Mouse (Mus musculus): ENCODE measurements around the gene Serpina5. TPM values are rescaled to one million over a fixed set of nuclear protein-coding genes. Genes with fewer than 3 reads are reported as not detected.
"Not testable (repeated sequence)": the region's sequence is repeated elsewhere in the genome, so short reads cannot be mapped to it uniquely, and the experiment has no call there.

Gene Serpina5
- not detected for total RNA-seq (2021)
- long read RNA-seq, experiment 1: 0 reads
- long read RNA-seq, experiment 2: 0 reads

- no peak for DNase-seq
- intact Hi-C loops (cut with DNase I; ENCODE audit: low total_unique reads): no loop called here
These were observed at the start of gene Serpina5 for GRCm38 (mm10) chr12:104100768-104101167. Gene Serpina5, plus strand, starts transcription at chr12:104101113.

- DNase-seq: no peak
- intact Hi-C loops (cut with DNase I; ENCODE audit: low total_unique reads): no loop called here
These were observed 46.9 kb upstream of the Serpina5 start for GRCm38 (mm10) chr12:104053995-104054394.

- no peak for DNase-seq
- intact Hi-C loops (cut with DNase I; ENCODE audit: low total_unique reads): no loop called here
These were observed 45.2 kb upstream of the Serpina5 start for GRCm38 (mm10) chr12:104055755-104056154.

- intact Hi-C loops (cut with DNase I; ENCODE audit: low total_unique reads): no loop called here
- DNase-seq: no peak
These were observed 43.9 kb upstream of the Serpina5 start for GRCm38 (mm10) chr12:104057050-104057449.

- no peak for DNase-seq
- intact Hi-C loops (cut with DNase I; ENCODE audit: low total_unique reads): no loop called here
These were observed 43.4 kb upstream of the Serpina5 start for GRCm38 (mm10) chr12:104057531-104057930.

GRCm38 (mm10) chr12:104060126-104060525, 40.8 kb upstream of the Serpina5 start:
- intact Hi-C loops (cut with DNase I; ENCODE audit: low total_unique reads): no loop called here

GRCm38 (mm10) chr12:104061862-104062261, 39.1 kb upstream of the Serpina5 start:
- DNase-seq: no peak
- intact Hi-C loops (cut with DNase I; ENCODE audit: low total_unique reads): no loop called here

More at GRCm38 (mm10) chr12:104060126-104060525, 40.8 kb upstream of the Serpina5 start:
- DNase-seq: no peak

GRCm38 (mm10) chr12:104064532-104064931, 36.4 kb upstream of the Serpina5 start:
- DNase-seq: no peak
- intact Hi-C loops (cut with DNase I; ENCODE audit: low total_unique reads): no loop called here

- no peak for DNase-seq
- intact Hi-C loops (cut with DNase I; ENCODE audit: low total_unique reads): no loop called here
These were observed 35.9 kb upstream of the Serpina5 start for GRCm38 (mm10) chr12:104064996-104065395.

- intact Hi-C loops (cut with DNase I; ENCODE audit: low total_unique reads): no loop called here
- no peak for DNase-seq
These were observed 34.7 kb upstream of the Serpina5 start for GRCm38 (mm10) chr12:104066241-104066640.

GRCm38 (mm10) chr12:104067549-104067948, 33.4 kb upstream of the Serpina5 start:
- intact Hi-C loops (cut with DNase I; ENCODE audit: low total_unique reads): no loop called here
- DNase-seq: peak; percentile 56

GRCm38 (mm10) chr12:104069620-104070019, 31.3 kb upstream of the Serpina5 start:
- DNase-seq: peak; percentile 64
- intact Hi-C loops (cut with DNase I; ENCODE audit: low total_unique reads): loop anchor here (2.0 to 10.0 kb wide), 2 partner anchors 73 to 345 kb away; no protein-coding TSS in a partner anchor

- DNase-seq: no peak
These were observed 29.2 kb upstream of the Serpina5 start for GRCm38 (mm10) chr12:104071708-104072107.

GRCm38 (mm10) chr12:104072286-104072685, 28.6 kb upstream of the Serpina5 start:
- intact Hi-C loops (cut with DNase I; ENCODE audit: low total_unique reads): loop anchor here (10.0 kb wide), 1 partner anchor 343 kb away; no protein-coding TSS in a partner anchor
- no peak for DNase-seq

More at GRCm38 (mm10) chr12:104071708-104072107, 29.2 kb upstream of the Serpina5 start:
- intact Hi-C loops (cut with DNase I; ENCODE audit: low total_unique reads): loop anchor here (10.0 kb wide), 1 partner anchor 343 kb away; no protein-coding TSS in a partner anchor

- DNase-seq: no peak
- intact Hi-C loops (cut with DNase I; ENCODE audit: low total_unique reads): no loop called here
These were observed 10.8 kb upstream of the Serpina5 start for GRCm38 (mm10) chr12:104090119-104090518.

- no peak for DNase-seq
- intact Hi-C loops (cut with DNase I; ENCODE audit: low total_unique reads): no loop called here
These were observed 9.6 kb upstream of the Serpina5 start for GRCm38 (mm10) chr12:104091303-104091702.

GRCm38 (mm10) chr12:104105847-104106246, 4.9 kb downstream of the Serpina5 start:
- DNase-seq: no peak
- intact Hi-C loops (cut with DNase I; ENCODE audit: low total_unique reads): no loop called here

GRCm38 (mm10) chr12:104106919-104107318, 6.0 kb downstream of the Serpina5 start:
- intact Hi-C loops (cut with DNase I; ENCODE audit: low total_unique reads): no loop called here
- no peak for DNase-seq

GRCm38 (mm10) chr12:104108507-104108906, 7.6 kb downstream of the Serpina5 start:
- no peak for DNase-seq
- intact Hi-C loops (cut with DNase I; ENCODE audit: low total_unique reads): no loop called here

- intact Hi-C loops (cut with DNase I; ENCODE audit: low total_unique reads); DNase-seq: not testable (repeated sequence)
These were observed 11.4 kb downstream of the Serpina5 start, which contains the start of gene Serpina3a for GRCm38 (mm10) chr12:104112333-104112732. Gene Serpina3a, plus strand, starts transcription at chr12:104112724.

GRCm38 (mm10) chr12:104114921-104115579, 14.1 kb downstream of the Serpina5 start:
- intact Hi-C loops (cut with DNase I; ENCODE audit: low total_unique reads): no loop called here
- no peak for DNase-seq

Measured in gastrocnemius, postnatal 14 days (tissue).